Mouse (Mus musculus): ENCODE results near the gene Kdm3a.

Gene Kdm3a

GRCm38 (mm10) chr6:71575359-71575758 is 57.4 kb downstream of the Kdm3a start:
- DNase-seq: no peak

DNA sequence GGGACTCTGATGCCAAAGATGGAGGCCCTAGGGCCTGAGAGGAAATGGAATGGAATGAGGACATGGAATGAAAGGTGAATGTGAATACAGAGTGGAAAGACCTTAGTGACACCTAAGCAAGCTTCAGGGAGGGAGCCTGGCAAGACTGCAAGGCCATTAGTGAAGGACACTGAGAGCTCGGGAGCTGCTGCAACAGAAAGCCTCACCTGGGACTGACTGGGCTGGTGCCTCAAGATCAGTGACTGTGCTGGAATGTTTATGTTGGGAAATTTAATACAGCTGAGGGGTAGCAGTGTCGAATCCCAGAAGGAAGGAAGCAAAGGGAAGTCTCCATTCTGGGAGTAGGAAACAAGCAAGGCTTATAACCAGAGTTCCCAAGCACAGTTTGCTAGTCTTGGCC is 63.8 kb downstream of the Kdm3a start:
- no peak for DNase-seq

GRCm38 (mm10) chr6:71568616-71569015 is 64.2 kb downstream of the Kdm3a start:
- DNase-seq: no peak

- no peak for DNase-seq
Measured at GRCm38 (mm10) chr6:71556826-71557225, 76.0 kb downstream of the Kdm3a start.

DNA sequence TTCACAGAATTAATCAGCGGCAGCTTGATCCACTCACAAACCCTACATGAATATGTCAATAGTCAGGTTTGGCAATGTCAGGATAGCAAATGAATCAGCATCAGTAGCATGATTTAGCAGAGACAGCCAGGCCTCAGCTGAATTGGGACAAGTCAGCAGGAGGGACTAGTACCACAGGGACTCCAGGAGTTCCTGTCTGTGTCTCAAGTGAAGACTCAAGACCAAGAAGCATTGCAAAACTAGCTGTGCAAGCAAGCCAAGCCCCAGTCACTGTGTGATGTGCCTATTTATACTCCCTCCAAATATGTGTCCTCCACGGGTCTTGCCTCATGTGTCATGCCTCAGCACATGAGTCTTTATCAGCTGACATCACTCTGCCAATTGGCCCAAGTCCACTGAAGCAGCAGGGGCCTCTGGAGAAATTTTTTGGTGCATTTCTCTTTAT is 77.3 kb downstream of the Kdm3a start:
- DNase-seq: no peak

DNA sequence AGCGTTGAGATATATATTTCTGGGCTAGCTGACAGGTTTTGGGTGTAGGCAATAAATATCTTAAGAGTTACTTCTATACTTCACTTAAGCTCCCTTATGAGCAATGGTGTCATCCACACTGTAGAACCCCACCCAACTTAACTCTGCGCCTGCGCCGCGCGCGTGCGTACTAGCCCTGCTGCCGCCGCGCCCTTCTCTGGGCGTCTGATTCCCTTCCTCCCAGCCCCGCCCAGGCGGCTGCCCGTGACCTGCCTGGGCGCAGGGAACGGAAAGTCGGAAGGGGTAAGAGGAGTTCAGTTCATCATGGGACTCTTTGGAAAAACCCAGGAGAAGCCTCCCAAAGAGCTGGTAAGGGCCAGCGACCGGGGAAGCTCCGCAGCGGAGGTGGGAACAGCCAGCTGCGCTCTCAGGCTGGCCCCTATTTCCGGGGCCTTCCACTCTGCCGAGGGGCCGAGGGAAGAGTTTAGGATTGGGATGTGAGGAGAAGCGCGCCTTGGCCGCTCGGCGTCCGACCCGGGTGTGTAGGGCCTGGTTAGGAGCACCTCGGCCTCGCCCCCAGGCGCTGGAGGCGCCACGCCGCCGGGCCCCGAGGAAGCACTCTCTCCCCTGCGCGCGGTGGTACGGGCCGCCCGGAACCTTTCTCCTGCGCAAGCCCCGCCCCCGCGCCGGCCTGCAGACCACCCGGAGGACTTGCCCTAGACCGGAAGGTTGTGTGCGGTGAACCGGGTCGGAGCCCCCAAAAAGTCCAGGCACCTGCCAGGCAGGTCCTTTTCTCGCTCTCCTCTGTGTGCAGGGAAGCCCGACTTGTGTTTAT is 88.9 kb downstream of the Kdm3a start, which contains the start of gene Chmp3:
Gene Chmp3, plus strand, starts transcription at position 112 of the 814 bp plus-strand sequence.
- peak; percentile 94 for DNase-seq
